Mouse (Mus musculus): ENCODE measurements at regions not wholly inside any gene's neighbourhood (a gene's known extent, or its start where the extent isn't known, plus 50 kb on each side); places are given as distances from the start of the nearest gene placed in this dataset.

DNA sequence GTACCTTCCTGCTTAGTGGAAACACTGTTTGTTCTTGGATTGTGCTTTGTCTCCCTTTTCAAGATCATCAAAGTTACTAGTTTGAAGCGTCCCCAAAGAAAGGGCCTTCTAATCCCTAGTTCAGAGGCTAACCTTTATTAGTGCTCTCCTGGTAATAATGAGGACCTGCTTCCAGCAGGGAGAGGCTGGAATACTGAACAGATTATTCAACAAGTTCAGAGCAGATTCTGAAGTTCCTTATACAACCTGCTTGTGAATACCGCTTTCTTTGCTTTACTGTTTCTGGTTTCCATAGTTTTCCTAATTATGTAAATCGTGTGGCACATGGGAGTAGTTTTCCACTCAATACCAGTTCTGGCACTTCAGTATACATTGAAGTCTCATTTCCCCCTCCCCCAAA, 75.2 kb upstream of the Dnajc24 start:
- Histone ChIP-seq H3K4me1 (replicated peaks; ENCODE audit: insufficient read depth, low read length) (no peaks in the 10 kb centered on the region), H3K36me3 (ENCODE audit: insufficient read depth, low read length) (no peaks in the 10 kb centered on the region), H3K4me3 (replicated peaks; ENCODE audit: low read depth, low read length) (no peak overlapping the region), H3K9ac (ENCODE audit: low read depth, low read length) (no peak overlapping the region), H3K4me2 (ENCODE audit: low read length) (no peak overlapping the region), H3K27me3 (ENCODE audit: insufficient read depth, low read length) (no peaks in the 10 kb centered on the region), H3K9me3 (replicated peaks; ENCODE audit: low read length) (no peaks in the 10 kb centered on the region), H3K27ac (no peak overlapping the region)
- ATAC-seq (replicated peaks; ENCODE audit: low FRiP score, low read depth) (no peak), DNase-seq (ENCODE audit: low spot score) (no peak)
- 75% methylated on average over 3 of the region's 3 CpGs for whole genome bisulfite sequencing
- TF ChIP-seq CTCF (IDR thresholded peaks at IDR 0.05; ENCODE audit: low read depth): no peak

DNA sequence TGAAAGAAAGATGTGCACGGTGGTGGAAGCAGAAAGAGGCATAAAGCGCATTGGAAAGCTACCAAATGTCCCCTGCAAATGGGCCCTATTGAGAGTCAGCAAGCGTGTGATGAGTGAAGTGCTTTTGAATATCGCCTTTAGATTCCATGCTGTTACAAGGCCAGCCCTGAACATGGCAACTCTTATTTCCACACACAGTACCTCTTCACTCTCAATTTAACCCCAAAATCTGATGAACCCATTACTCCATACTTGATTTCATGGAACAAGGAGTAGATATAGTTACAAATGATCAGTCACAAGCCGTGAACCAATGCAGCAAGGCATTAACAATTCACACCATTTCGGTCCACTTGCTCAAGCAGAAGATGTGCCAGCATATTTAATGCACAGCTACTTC, 71.1 kb upstream of the Dnajc24 start:
- H3K4me2 ChIP-seq (ENCODE audit: low read length): no peak overlapping the region
- no peak overlapping the region for H3K9ac ChIP-seq (ENCODE audit: low read depth, low read length)

DNA sequence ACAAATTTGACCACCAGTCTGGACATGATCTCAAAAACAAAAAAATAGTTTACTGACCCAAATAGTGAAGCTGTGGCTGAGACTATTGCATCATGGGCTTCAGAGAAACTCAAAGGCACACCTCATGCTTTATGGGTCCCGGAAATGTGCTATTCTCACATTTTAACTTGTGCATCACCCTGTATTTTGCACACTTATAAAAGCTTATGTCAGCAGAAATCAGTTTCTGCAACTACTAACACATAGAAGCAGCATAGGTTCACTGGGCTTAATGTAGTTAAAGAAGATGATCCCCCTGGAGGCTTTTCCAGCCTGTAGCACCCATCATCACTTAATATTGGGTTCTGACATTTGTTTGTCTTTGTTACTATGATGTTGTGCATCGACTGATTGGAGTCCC, 61.0 kb upstream of the Dnajc24 start:
- Histone ChIP-seq H3K36me3 (ENCODE audit: insufficient read depth, low read length) (no peaks in the 10 kb centered on the region), H3K4me3 (replicated peaks; ENCODE audit: low read depth, low read length) (no peak overlapping the region), H3K27ac (no peak overlapping the region), H3K27me3 (ENCODE audit: insufficient read depth, low read length) (no peaks in the 10 kb centered on the region), H3K9me3 (replicated peaks; ENCODE audit: low read length) (no peaks in the 10 kb centered on the region), H3K4me2 (ENCODE audit: low read length) (no peak overlapping the region), H3K9ac (ENCODE audit: low read depth, low read length) (no peak overlapping the region), H3K4me1 (replicated peaks; ENCODE audit: insufficient read depth, low read length) (no peaks in the 10 kb centered on the region)
- TF ChIP-seq CTCF (IDR thresholded peaks at IDR 0.05; ENCODE audit: low read depth): no peak
- ATAC-seq (replicated peaks; ENCODE audit: low FRiP score, low read depth): no peak
- 82% methylated on average over 2 of the region's 2 CpGs for WGBS
- no peak for DNase-seq (ENCODE audit: low spot score)

More for the DNA sequence above, 71.1 kb upstream of the Dnajc24 start:
- Histone ChIP-seq H3K27me3 (ENCODE audit: insufficient read depth, low read length) (no peaks in the 10 kb centered on the region), H3K4me3 (replicated peaks; ENCODE audit: low read depth, low read length) (no peak overlapping the region), H3K27ac (no peak overlapping the region), H3K9me3 (replicated peaks; ENCODE audit: low read length) (no peaks in the 10 kb centered on the region), H3K36me3 (ENCODE audit: insufficient read depth, low read length) (no peaks in the 10 kb centered on the region), H3K4me1 (replicated peaks; ENCODE audit: insufficient read depth, low read length) (no peaks in the 10 kb centered on the region)
- no peak for DNase-seq (ENCODE audit: low spot score)
- TF ChIP-seq CTCF (IDR thresholded peaks at IDR 0.05; ENCODE audit: low read depth): no peak
- 91% methylated on average over 6 of the region's 6 CpGs for WGBS
- no peak for ATAC-seq (replicated peaks; ENCODE audit: low FRiP score, low read depth)

All from kidney, postnatal 0 days (tissue).